Mouse (Mus musculus): ENCODE results near the gene Id2.

GRCm38 (mm10) chr12:25049253-25049652 is 47.7 kb downstream of the Id2 start:
- TF ChIP-seq TAL1 (IDR thresholded peaks at IDR 0.05; ENCODE audit: low read length), result no peak
- no peak for TF ChIP-seq GATA1 (IDR thresholded peaks at IDR 0.05; ENCODE audit: low read length)

Measured in erythroblast, embryonic 14.5 days (primary cell).